Mouse (Mus musculus) limb, embryonic 15.5 days (tissue): ENCODE data around the gene Mcmbp. TPM values are rescaled to one million over a fixed set of nuclear protein-coding genes. Genes with fewer than 3 reads are reported as not detected.

Experiments
- ATAC-seq: fragments of 200-750 bp; cut with Nextera tagmentation; 2 replicates; pipeline ENCODE4 v1.8.0; 2017; ENCODE audit warnings: low read depth, moderate TSS enrichment; ENCODE audit not compliant: insufficient number of reproducible peaks, low FRiP score, low TSS enrichment
- H3K27ac ChIP-seq: fragments of 300-500 bp; sonication (generic); 2 replicates; pipeline ENCODE4 v1.5.1; 2015; ENCODE audit warnings: moderate library complexity, mild to moderate bottlenecking, inconsistent platforms
- H3K27me3 ChIP-seq: fragments of 300-500 bp; sonication (generic); 2 replicates; pipeline ENCODE4 v1.6.1; 2015; ENCODE audit warnings: inconsistent platforms
- H3K36me3 ChIP-seq: fragments of 300-500 bp; sonication (generic); 2 replicates; pipeline ENCODE4 v1.6.1; 2015; ENCODE audit warnings: inconsistent platforms
- H3K4me1 ChIP-seq: fragments of 300-500 bp; sonication (generic); 2 replicates; pipeline ENCODE4 v1.6.1; 2015; ENCODE audit warnings: inconsistent platforms
- H3K4me2 ChIP-seq: fragments of 300-500 bp; sonication (generic); 2 replicates; pipeline ENCODE4 v1.6.1; 2015; ENCODE audit warnings: mild to moderate bottlenecking, inconsistent platforms
- H3K4me3 ChIP-seq: fragments of 300-500 bp; sonication (generic); 2 replicates; pipeline ENCODE4 v1.5.1; 2015; ENCODE audit warnings: mild to moderate bottlenecking, inconsistent platforms
- H3K9ac ChIP-seq: fragments of 300-500 bp; sonication (generic); 2 replicates; pipeline ENCODE4 v1.6.1; 2015; ENCODE audit warnings: inconsistent platforms
- H3K9me3 ChIP-seq: fragments of 300-500 bp; sonication (generic); 2 replicates; pipeline ENCODE4 v1.6.1; 2016; ENCODE audit warnings: inconsistent platforms
- WGBS: fragments of 180-500 bp; shearing (Covaris S2); methylation state at CpG from one replicate; pipeline ENCODE4 v1.1.7; 2015; 5-methylcytosine and 5-hydroxymethylcytosine counted together
- polyA plus RNA-seq: library from polyadenylated mRNA; unstranded; fragments of >200 nt; fragmentation: Nextera tagmentation; extraction: Ambion mirVana; gene quantifications from 2 replicates; pipeline ENCODE4 v1.2.1, GENCODE M21; 2015

Gene Mcmbp
- 47.2 and 55.4 TPM in 2 replicates for polyA plus RNA-seq

- Histone ChIP-seq H3K27me3 (no peaks in the 10 kb centered on the region), H3K27ac (peak within 1 kb of the TSS; percentile 88), H3K9me3 (no peaks in the 10 kb centered on the region), H3K9ac (peak within 1 kb of the TSS; percentile 94), H3K4me2 (peak within 1 kb of the TSS; percentile 74), H3K36me3 (no peaks in the 10 kb centered on the region), H3K4me3 (peak within 1 kb of the TSS; percentile 99), H3K4me1 (peaks cover 21% of the 10 kb centered on the region)
- ATAC-seq, result peak; percentile 86
- 1% methylated on average over 33 of the region's 35 CpGs for WGBS
Measured at GRCm38 (mm10) chr7:128740334-128740733, at the start of gene Mcmbp. Gene Mcmbp (minus strand): TSS chr7:128740495.

DNA sequence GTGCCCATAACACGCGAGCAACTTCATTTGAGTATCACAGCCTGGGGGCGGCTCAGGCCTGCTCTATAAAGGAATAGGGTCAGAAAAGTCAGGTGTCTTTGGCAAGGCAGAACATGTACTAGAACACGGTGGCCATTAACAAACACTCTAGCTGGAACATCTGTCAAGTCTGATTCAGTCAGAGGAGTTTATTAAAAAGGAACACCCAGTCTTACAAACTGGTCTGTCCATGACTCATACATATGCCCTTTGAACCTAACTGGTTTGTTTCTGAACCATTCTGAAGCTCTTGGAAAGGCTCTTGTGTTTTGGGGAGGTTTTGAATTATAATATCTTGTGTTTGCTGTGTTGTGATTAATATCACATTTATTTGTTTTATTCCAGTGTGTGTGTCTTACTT, 49.8 kb upstream of the Mcmbp start:
- peaks cover 17% of the 10 kb centered on the region for H3K36me3 ChIP-seq
- no peaks in the 10 kb centered on the region for H3K9me3 ChIP-seq

GRCm38 (mm10) chr7:128781846-128782245, 41.6 kb upstream of the Mcmbp start:
- Histone ChIP-seq H3K9ac (no peak overlapping the region), H3K4me2 (no peak overlapping the region), H3K4me3 (no peak overlapping the region), H3K27ac (no peak overlapping the region), H3K9me3 (no peaks in the 10 kb centered on the region), H3K27me3 (no peaks in the 10 kb centered on the region), H3K4me1 (no peaks in the 10 kb centered on the region), H3K36me3 (peaks cover 79% of the 10 kb centered on the region)
- WGBS, result 98% methylated on average over 3 of the region's 3 CpGs
- ATAC-seq, result no peak

More for the DNA sequence above, 49.8 kb upstream of the Mcmbp start:
- Histone ChIP-seq H3K27me3 (no peaks in the 10 kb centered on the region), H3K4me2 (no peak overlapping the region), H3K9ac (no peak overlapping the region), H3K27ac (no peak overlapping the region), H3K4me3 (no peak overlapping the region), H3K4me1 (no peaks in the 10 kb centered on the region)
- WGBS, result 55% methylated on average over 4 of the region's 4 CpGs
- no peak for ATAC-seq

- H3K9ac ChIP-seq, result no peak overlapping the region
- no peak overlapping the region for H3K27ac ChIP-seq
- H3K36me3 ChIP-seq, result peaks cover 82% of the 10 kb centered on the region
- no peak for ATAC-seq
- H3K4me2 ChIP-seq, result no peak overlapping the region
- no peaks in the 10 kb centered on the region for H3K9me3 ChIP-seq
- H3K4me3 ChIP-seq, result no peak overlapping the region
- WGBS, result 46% methylated on average over 6 of the region's 6 CpGs
- no peaks in the 10 kb centered on the region for H3K4me1 ChIP-seq
- H3K27me3 ChIP-seq, result no peaks in the 10 kb centered on the region
Measured at GRCm38 (mm10) chr7:128779305-128779704, 39.0 kb upstream of the Mcmbp start.

GRCm38 (mm10) chr7:128777201-128777600, 36.9 kb upstream of the Mcmbp start:
- Histone ChIP-seq H3K4me3 (no peak overlapping the region), H3K4me1 (no peaks in the 10 kb centered on the region), H3K27ac (no peak overlapping the region), H3K9me3 (no peaks in the 10 kb centered on the region), H3K9ac (no peak overlapping the region), H3K4me2 (no peak overlapping the region), H3K36me3 (peaks cover 93% of the 10 kb centered on the region), H3K27me3 (no peaks in the 10 kb centered on the region)
- WGBS, result 73% methylated on average over 6 of the region's 6 CpGs
- no peak for ATAC-seq

- Histone ChIP-seq H3K27me3 (no peaks in the 10 kb centered on the region), H3K4me3 (no peak overlapping the region), H3K9ac (no peak overlapping the region), H3K4me1 (no peaks in the 10 kb centered on the region), H3K36me3 (peaks cover 88% of the 10 kb centered on the region), H3K27ac (no peak overlapping the region), H3K4me2 (no peak overlapping the region), H3K9me3 (no peaks in the 10 kb centered on the region)
- ATAC-seq, result no peak
Measured at GRCm38 (mm10) chr7:128766696-128767095, 26.4 kb upstream of the Mcmbp start.

DNA sequence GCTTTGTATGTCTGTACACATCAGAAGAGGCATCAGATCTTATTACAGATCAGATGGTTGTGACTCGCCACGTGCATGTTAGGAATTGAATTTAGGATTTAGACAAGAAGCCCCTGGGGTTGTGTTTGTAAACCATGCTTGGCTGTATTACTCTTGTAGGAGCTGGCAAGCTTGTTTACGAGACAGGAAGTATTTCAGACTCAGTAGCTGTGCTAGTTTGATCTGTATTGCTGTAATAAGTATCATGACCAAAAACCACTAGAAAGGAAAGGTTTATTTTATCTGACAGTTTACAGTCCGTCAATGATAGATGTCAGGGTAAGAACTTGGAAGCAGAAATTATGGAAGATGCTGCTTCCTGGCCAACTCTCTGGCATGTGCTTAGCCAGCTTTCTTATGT, 18.7 kb upstream of the Mcmbp start:
- ATAC-seq, result no peak
- no peaks in the 10 kb centered on the region for H3K27me3 ChIP-seq
- no peaks in the 10 kb centered on the region for H3K9me3 ChIP-seq
- H3K36me3 ChIP-seq, result peaks cover 94% of the 10 kb centered on the region
- no peak overlapping the region for H3K27ac ChIP-seq
- WGBS, result 77% methylated on average over 4 of the region's 4 CpGs
- no peak overlapping the region for H3K9ac ChIP-seq
- no peak overlapping the region for H3K4me3 ChIP-seq
- no peaks in the 10 kb centered on the region for H3K4me1 ChIP-seq
- no peak overlapping the region for H3K4me2 ChIP-seq

GRCm38 (mm10) chr7:128755396-128755795, 15.1 kb upstream of the Mcmbp start:
- ATAC-seq, result no peak
- no peak overlapping the region for H3K4me3 ChIP-seq
- no peaks in the 10 kb centered on the region for H3K27me3 ChIP-seq
- H3K9ac ChIP-seq, result no peak overlapping the region
- 94% methylated on average over 1 of the region's 1 CpGs for WGBS
- H3K4me2 ChIP-seq, result no peak overlapping the region
- H3K36me3 ChIP-seq, result peaks cover 94% of the 10 kb centered on the region
- H3K4me1 ChIP-seq, result no peaks in the 10 kb centered on the region
- no peak overlapping the region for H3K27ac ChIP-seq
- H3K9me3 ChIP-seq, result no peaks in the 10 kb centered on the region

- no peak for ATAC-seq
- peaks cover 67% of the 10 kb centered on the region for H3K36me3 ChIP-seq
- WGBS, result 89% methylated on average over 4 of the region's 4 CpGs
Measured at GRCm38 (mm10) chr7:128752012-128752411, 11.7 kb upstream of the Mcmbp start.

DNA sequence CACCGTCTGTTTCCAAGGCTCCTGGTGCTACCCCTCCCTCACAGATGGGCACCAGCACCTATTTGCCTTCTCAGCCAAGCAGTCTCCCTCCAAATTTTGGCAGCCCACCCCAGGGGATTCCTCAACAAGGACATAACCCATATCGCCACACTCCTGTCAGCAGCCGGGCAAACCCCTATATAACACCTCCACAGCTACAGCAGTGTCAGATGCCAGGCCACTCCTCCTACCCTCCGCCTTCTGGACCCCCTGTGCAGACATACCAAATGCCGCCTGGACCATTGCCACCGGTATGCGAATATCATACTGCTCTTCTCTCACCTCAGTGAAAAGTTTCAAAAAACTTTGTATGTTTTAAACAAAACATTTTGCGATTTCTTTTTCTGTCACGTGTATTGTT, 10.0 kb upstream of the Mcmbp start:
- 0 out of 2 replicates have a peak, but pooled peaks have one; percentile 40 for ATAC-seq

More at GRCm38 (mm10) chr7:128752012-128752411, 11.7 kb upstream of the Mcmbp start:
- Histone ChIP-seq H3K27me3 (no peaks in the 10 kb centered on the region), H3K4me2 (no peak overlapping the region), H3K4me3 (no peak overlapping the region), H3K27ac (no peak overlapping the region), H3K9me3 (no peaks in the 10 kb centered on the region), H3K4me1 (peaks cover 13% of the 10 kb centered on the region), H3K9ac (no peak overlapping the region)

GRCm38 (mm10) chr7:128748758-128749157, 8.5 kb upstream of the Mcmbp start:
- H3K36me3 ChIP-seq, result peaks cover 36% of the 10 kb centered on the region
- H3K27ac ChIP-seq, result no peak overlapping the region
- H3K4me3 ChIP-seq, result no peak overlapping the region
- H3K9ac ChIP-seq, result no peak overlapping the region
- 66% methylated on average over 3 of the region's 3 CpGs for WGBS
- no peak overlapping the region for H3K4me2 ChIP-seq
- ATAC-seq, result no peak
- H3K4me1 ChIP-seq, result peaks cover 30% of the 10 kb centered on the region
- H3K9me3 ChIP-seq, result no peaks in the 10 kb centered on the region
- H3K27me3 ChIP-seq, result no peaks in the 10 kb centered on the region

More for the DNA sequence above, 10.0 kb upstream of the Mcmbp start:
- no peak overlapping the region for H3K9ac ChIP-seq
- peaks cover 27% of the 10 kb centered on the region for H3K4me1 ChIP-seq
- no peak overlapping the region for H3K4me3 ChIP-seq
- H3K27me3 ChIP-seq, result no peaks in the 10 kb centered on the region
- H3K4me2 ChIP-seq, result no peak overlapping the region
- H3K27ac ChIP-seq, result no peak overlapping the region
- H3K36me3 ChIP-seq, result peaks cover 52% of the 10 kb centered on the region
- WGBS, result 84% methylated on average over 9 of the region's 9 CpGs
- no peaks in the 10 kb centered on the region for H3K9me3 ChIP-seq

DNA sequence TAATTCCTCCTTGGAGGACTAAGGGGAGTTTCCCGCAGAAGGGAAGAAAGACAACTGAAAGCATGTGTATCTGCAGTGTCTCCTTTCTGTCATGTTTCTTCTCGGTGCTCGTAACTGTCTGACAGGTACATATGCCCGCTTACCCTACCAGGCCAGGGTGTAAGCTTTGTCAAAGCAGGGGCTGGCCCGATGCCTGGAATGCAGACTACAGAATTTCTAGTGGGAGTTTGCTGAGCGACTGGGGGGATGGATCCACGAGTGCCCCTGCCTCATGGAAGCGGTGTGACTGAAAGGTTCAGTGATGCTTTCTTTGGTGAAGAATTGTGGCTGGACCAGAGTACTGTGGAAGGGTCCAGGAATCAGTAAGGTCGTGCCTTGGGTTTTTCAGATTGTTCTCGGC, 5.9 kb upstream of the Mcmbp start:
- Histone ChIP-seq H3K36me3 (peaks cover 13% of the 10 kb centered on the region), H3K9ac (no peak overlapping the region), H3K9me3 (no peaks in the 10 kb centered on the region), H3K4me3 (peak overlapping the region; percentile 99), H3K27ac (no peak overlapping the region), H3K4me1 (peaks cover 30% of the 10 kb centered on the region), H3K27me3 (no peaks in the 10 kb centered on the region), H3K4me2 (peak overlapping the region; percentile 68)
- WGBS, result 81% methylated on average over 10 of the region's 10 CpGs
- ATAC-seq, result no peak
